Mouse (Mus musculus) lung, postnatal 25 days (tissue): ENCODE results near the gene Dnaaf1.

Source experiments
- DNase-seq: peaks from one replicate; pipeline ENCODE4 v3.0.0; 2022; ENCODE audit warnings: low spot score

Gene Dnaaf1

GRCm38 (mm10) chr8:119574437-119575365 lies at the start of gene Dnaaf1, which contains the start of gene Hsdl1:
Dnaaf1 (plus strand) TSS chr8:119575235.
Hsdl1 (minus strand) TSS chr8:119575183.
- DNase-seq, result peak; percentile 96

- DNase-seq, result no peak
These were observed 46.3 kb upstream of the Dnaaf1 start for GRCm38 (mm10) chr8:119528762-119529161.

GRCm38 (mm10) chr8:119530937-119531336 lies 44.1 kb upstream of the Dnaaf1 start:
- DNase-seq, result no peak

- DNase-seq, result no peak
These were observed 43.6 kb upstream of the Dnaaf1 start for GRCm38 (mm10) chr8:119531397-119531796.

- DNase-seq, result no peak
These were observed 43.1 kb upstream of the Dnaaf1 start for GRCm38 (mm10) chr8:119531973-119532372.

DNA sequence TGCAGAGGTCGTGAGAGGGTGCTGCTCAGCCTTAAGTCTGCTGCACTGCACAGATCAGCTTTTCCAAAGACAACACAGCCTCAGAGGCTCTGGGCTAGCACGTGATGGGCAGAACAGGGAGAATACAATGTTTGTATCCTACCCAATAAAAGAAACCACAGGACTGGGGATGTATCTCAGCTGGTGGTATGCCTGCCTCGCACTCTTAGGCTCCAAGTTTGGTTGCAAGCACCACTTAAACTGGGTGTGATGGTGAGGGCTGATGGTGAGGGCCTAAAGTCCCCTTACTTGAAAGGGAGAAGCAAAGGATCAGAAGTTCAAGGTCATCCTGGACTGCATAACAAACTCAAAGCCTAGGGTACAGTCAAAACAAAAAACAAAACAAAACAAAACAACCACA lies 30.4 kb upstream of the Dnaaf1 start:
- no peak for DNase-seq

GRCm38 (mm10) chr8:119545180-119545579 lies 29.9 kb upstream of the Dnaaf1 start:
- no peak for DNase-seq

GRCm38 (mm10) chr8:119545791-119546190 lies 29.2 kb upstream of the Dnaaf1 start:
- no peak for DNase-seq

GRCm38 (mm10) chr8:119547019-119547691 lies 27.9 kb upstream of the Dnaaf1 start:
- DNase-seq, result peak; percentile 39

GRCm38 (mm10) chr8:119548560-119549113 lies 26.4 kb upstream of the Dnaaf1 start:
- no peak for DNase-seq

DNA sequence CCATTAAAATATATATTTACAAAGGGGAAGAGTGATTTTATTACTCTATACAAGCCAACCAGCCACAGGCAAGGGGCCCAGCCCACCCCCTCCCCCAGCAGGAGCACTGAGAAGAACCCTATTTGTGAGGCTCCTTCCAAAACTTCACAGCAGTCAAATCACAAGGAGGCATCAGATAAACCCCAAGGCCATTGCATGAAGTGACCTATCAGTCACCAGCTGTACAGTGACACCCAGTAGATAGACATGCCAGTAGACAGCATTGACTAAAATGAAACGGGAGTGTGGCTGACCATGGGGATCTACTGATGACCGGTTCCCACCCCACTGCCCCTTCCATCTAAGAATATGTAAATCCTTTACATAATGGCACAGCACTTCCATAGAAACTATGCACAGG lies 22.1 kb upstream of the Dnaaf1 start:
- DNase-seq, result no peak

GRCm38 (mm10) chr8:119555861-119556260 lies 19.2 kb upstream of the Dnaaf1 start:
- no peak for DNase-seq

- no peak for DNase-seq
These were observed 17.9 kb upstream of the Dnaaf1 start for GRCm38 (mm10) chr8:119557132-119557531.

DNA sequence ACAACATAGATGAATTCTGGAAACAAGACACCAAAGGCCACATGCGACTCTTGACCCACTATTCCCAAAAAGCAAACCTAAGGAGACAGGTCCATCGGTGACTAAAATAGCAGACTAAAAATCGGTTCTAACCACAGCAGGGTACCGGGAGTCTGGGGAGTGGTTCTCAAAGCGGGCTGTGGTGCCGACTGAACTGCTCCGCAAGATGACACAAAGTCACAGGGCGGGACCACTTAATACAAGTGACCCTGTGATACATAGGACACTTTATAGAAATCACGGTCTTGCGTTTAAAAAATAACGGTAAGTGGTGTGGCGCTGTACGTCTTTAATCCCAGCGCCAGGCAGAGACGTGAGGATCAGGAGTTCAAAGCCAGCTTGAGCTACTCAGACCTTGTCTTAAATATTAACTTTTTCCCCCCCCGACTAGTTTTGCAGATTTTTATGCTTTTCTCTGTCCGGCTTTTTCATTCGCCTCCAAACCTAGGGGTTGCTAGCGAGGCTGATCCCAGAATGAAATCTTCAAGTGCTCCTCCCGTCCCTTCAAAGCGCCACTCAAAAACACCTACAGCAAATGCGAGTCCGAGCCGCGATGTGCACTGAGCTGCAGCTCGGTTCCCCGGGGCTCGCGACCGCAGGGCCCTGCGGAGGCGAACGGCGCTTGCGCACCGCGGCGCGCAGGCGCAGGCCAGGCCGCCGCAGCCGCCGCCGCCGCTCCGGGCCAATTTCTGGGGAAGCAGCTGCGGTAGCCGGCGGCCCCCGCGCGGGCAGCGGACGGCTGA lies 17.0 kb upstream of the Dnaaf1 start:
- DNase-seq, result peak; percentile 76

DNA sequence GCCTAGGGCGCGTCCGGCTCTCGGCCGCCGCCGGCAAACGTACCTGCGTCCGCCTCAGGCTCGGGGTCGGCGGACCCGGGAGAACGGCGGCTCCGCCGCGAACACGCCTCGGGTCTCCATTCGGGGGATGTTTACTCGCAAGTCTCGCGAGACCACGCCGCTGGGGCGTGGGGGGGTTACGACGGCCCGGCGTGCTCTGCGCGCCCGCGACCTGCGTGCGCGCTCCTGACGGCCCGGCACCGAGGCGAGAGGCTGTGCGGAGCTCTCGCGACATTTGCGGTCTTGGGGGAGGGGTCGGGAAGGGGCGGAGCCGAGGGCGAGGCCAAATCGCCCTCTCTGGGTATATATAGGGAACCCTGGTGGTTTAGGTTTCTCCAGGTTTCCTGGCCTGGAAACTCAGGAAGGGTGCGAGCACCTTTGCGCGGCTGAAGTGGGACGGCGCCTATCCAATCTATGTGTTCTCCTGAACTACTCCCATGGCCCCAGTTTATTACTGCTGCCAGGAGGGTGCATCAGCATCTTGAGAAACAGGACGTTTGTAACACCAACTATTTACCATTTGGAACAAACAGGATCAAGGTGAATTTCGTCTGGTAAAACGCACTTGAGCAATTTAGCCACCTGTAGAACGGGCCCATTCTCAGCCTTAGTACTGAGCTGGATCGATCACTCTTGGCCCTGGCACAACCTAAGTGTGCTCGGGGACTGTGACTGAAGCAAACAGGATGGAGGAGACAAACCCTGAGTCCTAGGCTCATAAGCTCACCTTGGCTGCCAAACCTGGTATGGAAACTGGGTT lies 16.2 kb upstream of the Dnaaf1 start, which contains the start of gene Mbtps1:
Mbtps1 (minus strand) TSS at position 133 of the 799 bp plus-strand sequence.
- peak; percentile 97 for DNase-seq

- no peak for DNase-seq
These were observed 15.7 kb upstream of the Dnaaf1 start for GRCm38 (mm10) chr8:119559402-119559720.

GRCm38 (mm10) chr8:119563849-119564251 lies 11.2 kb upstream of the Dnaaf1 start:
- DNase-seq, result no peak

DNA sequence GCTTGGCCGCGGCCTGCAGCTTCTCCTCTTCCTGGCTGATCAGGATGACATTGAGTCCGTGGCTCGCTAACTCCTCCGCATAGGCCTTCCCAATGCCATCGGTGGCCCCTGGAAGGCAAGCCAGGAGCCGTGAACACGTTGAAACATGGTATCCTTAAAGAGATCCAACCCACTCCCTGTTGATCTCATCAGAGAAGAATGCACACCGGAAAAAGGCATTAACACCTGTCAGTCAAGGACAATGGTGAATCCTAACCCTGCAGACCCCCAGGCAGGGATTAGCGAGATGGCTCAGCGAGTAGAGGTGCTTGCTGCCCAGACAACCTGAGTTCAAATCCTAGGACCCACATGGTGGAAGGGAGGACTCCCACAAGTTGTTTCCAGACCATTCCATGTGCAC lies 8.7 kb upstream of the Dnaaf1 start:
- no peak for DNase-seq

- no peak for DNase-seq
These were observed 6.8 kb upstream of the Dnaaf1 start for GRCm38 (mm10) chr8:119568251-119568650.

GRCm38 (mm10) chr8:119568951-119569350 lies 6.1 kb upstream of the Dnaaf1 start:
- DNase-seq, result no peak

- no peak for DNase-seq
These were observed 5.2 kb upstream of the Dnaaf1 start for GRCm38 (mm10) chr8:119569881-119570280.
